Comparison of ENCODE assay signal across 21 mouse cellular contexts in genomic region chr8:65067694-65068472, GRCm38 (mm10). TPM values are rescaled to one million over a fixed set of nuclear protein-coding genes. Genes with fewer than 3 reads are reported as not detected.
A peak's percentile ranks its signal among the peaks of the same experiment; 100 is the strongest.
DNase-seq lines count a peak whose midpoint lies in the region; ATAC-seq and TF ChIP-seq lines count a peak whose summit lies in the region.
"Had no signal": no experiment of that assay in that cellular context is flagged by ENCODE, and none has a peak within 500 bp of the region (broad histone marks: within the 10 kb centered on the region; RNA-seq: fewer than 3 reads in every experiment).

No protein-coding gene starts in this region.

- 22% methylated on average over 10 of the region's 10 CpGs for WGBS in forebrain, embryonic 10.5 days
- WGBS in forebrain, postnatal 0 days, result 12% methylated on average over 10 of the region's 10 CpGs
- 19% methylated on average over 10 of the region's 10 CpGs for WGBS in neural tube, embryonic 12.5 days
- WGBS in neural tube, embryonic 15.5 days, result 20% methylated on average over 10 of the region's 10 CpGs
- WGBS in forebrain, embryonic 13.5 days, result 9% methylated on average over 10 of the region's 10 CpGs
- WGBS in neural tube, embryonic 13.5 days, result 19% methylated on average over 10 of the region's 10 CpGs

- H3K9ac ChIP-seq in forebrain, postnatal 0 days, result no peak overlapping the region
- H3K9ac ChIP-seq in neural tube, embryonic 12.5 days, result no peak overlapping the region
- no peak overlapping the region for H3K9ac ChIP-seq in neural tube, embryonic 15.5 days (replicated peaks)
- H3K9ac ChIP-seq in forebrain, embryonic 13.5 days, result no peak overlapping the region
- H3K9ac ChIP-seq in neural tube, embryonic 13.5 days, result no peak overlapping the region
- H3K9ac ChIP-seq: heart, embryonic 15.5 days; limb, embryonic 13.5 days; lung, embryonic 14.5 days; stomach, embryonic 15.5 days had no signal

- H3K4me3 ChIP-seq in forebrain, embryonic 10.5 days, result no peak overlapping the region
- no peak overlapping the region for H3K4me3 ChIP-seq in forebrain, postnatal 0 days (ENCODE audit: low read depth, low read length)
- H3K4me3 ChIP-seq in neural tube, embryonic 12.5 days, result no peak overlapping the region
- H3K4me3 ChIP-seq in neural tube, embryonic 15.5 days (replicated peaks), result no peak overlapping the region
- no peak overlapping the region for H3K4me3 ChIP-seq in forebrain, embryonic 13.5 days
- H3K4me3 ChIP-seq in neural tube, embryonic 13.5 days, result no peak overlapping the region
- H3K4me3 ChIP-seq: embryonic facial prominence, embryonic 10.5 days; heart, embryonic 15.5 days; limb, embryonic 13.5 days; megakaryocyte, embryonic 14.5 days; stomach, embryonic 15.5 days had no signal

- DNase-seq in forebrain, embryonic 10.5 days (ENCODE audit: extremely low spot score, low spot score), result peak; percentile 36
- DNase-seq in forebrain, postnatal 0 days, result no peak
- DNase-seq in cerebellum, postnatal 14 days, result no peak
- DNase-seq: adrenal gland, postnatal 25 days; cerebellum, adult 2 months; gastrocnemius, postnatal 10 days; kidney, postnatal 14 days; lung, embryonic 14.5 days had no signal

- no peak for TF ChIP-seq CTCF in forebrain, postnatal 0 days (IDR thresholded peaks at IDR 0.05; ENCODE audit: low read depth)

- no peak; the same call in 1 of the 2 replicates for ATAC-seq in forebrain, postnatal 0 days
- ATAC-seq in neural tube, embryonic 12.5 days (ENCODE audit: low FRiP score, low read depth), result peak; percentile 68
- ATAC-seq in neural tube, embryonic 15.5 days (ENCODE audit: low FRiP score), result no peak
- ATAC-seq in forebrain, embryonic 13.5 days, result peak; percentile 82; the same call in 1 of the 2 replicates
- ATAC-seq in neural tube, embryonic 13.5 days (ENCODE audit: low read depth), result peak; percentile 56
- ATAC-seq in cerebellum, adult (ENCODE audit: insufficient number of reproducible peaks, low FRiP score, low TSS enrichment), result no peak
- ATAC-seq: inflammation-experienced regulatory T-cells, adult 6 months had no signal

- H3K27me3 ChIP-seq in forebrain, embryonic 10.5 days (ENCODE audit: poor library complexity, severe bottlenecking), result no peaks in the 10 kb centered on the region
- H3K27me3 ChIP-seq in forebrain, postnatal 0 days (ENCODE audit: insufficient read depth, low read length), result no peaks in the 10 kb centered on the region
- H3K27me3 ChIP-seq in neural tube, embryonic 12.5 days (replicated peaks), result no peaks in the 10 kb centered on the region
- H3K27me3 ChIP-seq in neural tube, embryonic 15.5 days (replicated peaks), result no peaks in the 10 kb centered on the region
- H3K27me3 ChIP-seq in forebrain, embryonic 13.5 days, result no peaks in the 10 kb centered on the region
- H3K27me3 ChIP-seq in neural tube, embryonic 13.5 days, result no peaks in the 10 kb centered on the region
- H3K27me3 ChIP-seq: heart, embryonic 15.5 days; limb, embryonic 13.5 days; megakaryocyte, embryonic 14.5 days; stomach, embryonic 15.5 days had no signal

- H3K9me3 ChIP-seq in forebrain, embryonic 10.5 days, result no peaks in the 10 kb centered on the region
- no peaks in the 10 kb centered on the region for H3K9me3 ChIP-seq in forebrain, postnatal 0 days (ENCODE audit: low read length)
- H3K9me3 ChIP-seq in neural tube, embryonic 12.5 days, result no peaks in the 10 kb centered on the region
- H3K9me3 ChIP-seq in neural tube, embryonic 15.5 days (replicated peaks), result no peaks in the 10 kb centered on the region
- no peaks in the 10 kb centered on the region for H3K9me3 ChIP-seq in forebrain, embryonic 13.5 days (replicated peaks)
- no peaks in the 10 kb centered on the region for H3K9me3 ChIP-seq in neural tube, embryonic 13.5 days
- H3K9me3 ChIP-seq: embryonic facial prominence, embryonic 10.5 days; heart, embryonic 15.5 days; limb, embryonic 13.5 days; stomach, embryonic 15.5 days had no signal

- peak overlapping the region; percentile 67 for H3K27ac ChIP-seq in forebrain, embryonic 10.5 days
- H3K27ac ChIP-seq in forebrain, postnatal 0 days (ENCODE audit: low read depth, low read length), result no peak overlapping the region
- H3K27ac ChIP-seq in neural tube, embryonic 12.5 days, result no peak overlapping the region
- no peak overlapping the region for H3K27ac ChIP-seq in neural tube, embryonic 15.5 days (replicated peaks)
- peak overlapping the region; percentile 32; the same call in 1 of the 2 replicates for H3K27ac ChIP-seq in forebrain, embryonic 13.5 days
- H3K27ac ChIP-seq in neural tube, embryonic 13.5 days (replicated peaks), result no peak overlapping the region
- H3K27ac ChIP-seq: embryonic facial prominence, embryonic 10.5 days; heart, embryonic 15.5 days; limb, embryonic 13.5 days; stomach, embryonic 15.5 days had no signal

- H3K4me1 ChIP-seq in forebrain, embryonic 10.5 days, result peaks cover 9% of the 10 kb centered on the region
- H3K4me1 ChIP-seq in forebrain, postnatal 0 days (ENCODE audit: insufficient read depth), result no peaks in the 10 kb centered on the region
- H3K4me1 ChIP-seq in neural tube, embryonic 12.5 days, result 0 out of 2 replicates have a peak, but pooled peaks cover 2% of the 10 kb centered on the region
- no peaks in the 10 kb centered on the region for H3K4me1 ChIP-seq in neural tube, embryonic 15.5 days
- 0 out of 2 replicates have a peak, but pooled peaks cover 6% of the 10 kb centered on the region for H3K4me1 ChIP-seq in forebrain, embryonic 13.5 days
- no peaks in the 10 kb centered on the region; the same call in 1 of the 2 replicates for H3K4me1 ChIP-seq in neural tube, embryonic 13.5 days (replicated peaks)
- H3K4me1 ChIP-seq: embryonic facial prominence, embryonic 10.5 days; heart, embryonic 15.5 days; stomach, embryonic 15.5 days had no signal

- no peak overlapping the region for H3K4me2 ChIP-seq in forebrain, postnatal 0 days (ENCODE audit: low read depth)
- H3K4me2 ChIP-seq in neural tube, embryonic 12.5 days (replicated peaks), result peak overlapping the region; percentile 32; the same call in 1 of the 2 replicates
- H3K4me2 ChIP-seq in neural tube, embryonic 15.5 days, result no peak overlapping the region
- H3K4me2 ChIP-seq in forebrain, embryonic 13.5 days, result peak overlapping the region; percentile 33
- H3K4me2 ChIP-seq in neural tube, embryonic 13.5 days, result peak overlapping the region; percentile 12; the same call in 1 of the 2 replicates
- H3K4me2 ChIP-seq: heart, embryonic 15.5 days; limb, embryonic 13.5 days; lung, embryonic 14.5 days; stomach, embryonic 15.5 days had no signal

- no peaks in the 10 kb centered on the region for H3K36me3 ChIP-seq in forebrain, embryonic 10.5 days (replicated peaks)
- H3K36me3 ChIP-seq in forebrain, postnatal 0 days (ENCODE audit: insufficient read depth), result no peaks in the 10 kb centered on the region
- no peaks in the 10 kb centered on the region for H3K36me3 ChIP-seq in neural tube, embryonic 12.5 days
- no peaks in the 10 kb centered on the region for H3K36me3 ChIP-seq in neural tube, embryonic 15.5 days
- H3K36me3 ChIP-seq in forebrain, embryonic 13.5 days (ENCODE audit: poor library complexity, severe bottlenecking), result no peaks in the 10 kb centered on the region
- no peaks in the 10 kb centered on the region for H3K36me3 ChIP-seq in neural tube, embryonic 13.5 days
- H3K36me3 ChIP-seq: embryonic facial prominence, embryonic 10.5 days; heart, embryonic 15.5 days; limb, embryonic 13.5 days; stomach, embryonic 15.5 days had no signal

RNA-seq across cellular contexts. Expression of gene Gm10663, which starts 7.0 kb away (rescaled TPM):
- not detected in 2 replicates for polyA plus RNA-seq in forebrain, embryonic 10.5 days (2016; fragmentation: Nextera tagmentation; extraction: Ambion mirVana)
- not detected in 2 replicates for total RNA-seq in forebrain, postnatal 0 days (2014; rRNA removed)
- polyA plus RNA-seq in forebrain, postnatal 0 days (2015; fragmentation: Nextera tagmentation; extraction: Ambion mirVana), result not detected in 2 replicates
- not detected in 2 replicates for polyA plus RNA-seq in neural tube, embryonic 12.5 days (2016; fragmentation: Nextera tagmentation; extraction: Ambion mirVana)
- polyA plus RNA-seq in neural tube, embryonic 15.5 days (2015; fragmentation: Nextera tagmentation; extraction: Ambion mirVana), result not detected in 2 replicates
- not detected in 2 replicates for polyA plus RNA-seq in forebrain, embryonic 13.5 days (2015; fragmentation: Nextera tagmentation; extraction: Ambion mirVana)
- not detected in 2 replicates for polyA plus RNA-seq in neural tube, embryonic 13.5 days (2015; fragmentation: Nextera tagmentation; extraction: Ambion mirVana)
- total RNA-seq: adrenal gland, postnatal 25 days; gastrocnemius, postnatal 10 days; layer of hippocampus, postnatal 14 days had no signal
- polyA plus RNA-seq: C2C12; cerebellum, adult 2 months; embryonic facial prominence, embryonic 10.5 days; heart, embryonic 15.5 days; inflammation-experienced regulatory T-cells, adult 6 months; limb, embryonic 13.5 days; lung, embryonic 14.5 days; stomach, embryonic 15.5 days had no signal

RNA-seq across cellular contexts. Expression of gene Apela, which starts 30.7 kb away (rescaled TPM):
- polyA plus RNA-seq in forebrain, embryonic 10.5 days (2016; fragmentation: Nextera tagmentation; extraction: Ambion mirVana), result 2.7 and 3.1 TPM in 2 replicates
- total RNA-seq in forebrain, postnatal 0 days (2014; rRNA removed), result 0.33 TPM in 1 of 2 replicates, not detected in the other
- polyA plus RNA-seq in forebrain, postnatal 0 days (2015; fragmentation: Nextera tagmentation; extraction: Ambion mirVana), result 0.16 and 0.45 TPM in 2 replicates
- polyA plus RNA-seq in neural tube, embryonic 12.5 days (2016; fragmentation: Nextera tagmentation; extraction: Ambion mirVana), result 5.5 and 7.3 TPM in 2 replicates
- 2.9 and 4.6 TPM in 2 replicates for polyA plus RNA-seq in neural tube, embryonic 15.5 days (2015; fragmentation: Nextera tagmentation; extraction: Ambion mirVana)
- polyA plus RNA-seq in forebrain, embryonic 13.5 days (2015; fragmentation: Nextera tagmentation; extraction: Ambion mirVana), result 2.5 and 2.6 TPM in 2 replicates
- polyA plus RNA-seq in neural tube, embryonic 13.5 days (2015; fragmentation: Nextera tagmentation; extraction: Ambion mirVana), result 5.7 and 5.8 TPM in 2 replicates
- total RNA-seq: adrenal gland, postnatal 25 days; gastrocnemius, postnatal 10 days had no signal
- polyA plus RNA-seq: C2C12; cerebellum, adult 2 months; inflammation-experienced regulatory T-cells, adult 6 months had no signal

RNA-seq across cellular contexts. Expression of gene Trim60, which starts 49.5 kb away (rescaled TPM):
- not detected in 2 replicates for polyA plus RNA-seq in forebrain, embryonic 10.5 days (2016; fragmentation: Nextera tagmentation; extraction: Ambion mirVana)
- not detected in 2 replicates for total RNA-seq in forebrain, postnatal 0 days (2014; rRNA removed)
- polyA plus RNA-seq in forebrain, postnatal 0 days (2015; fragmentation: Nextera tagmentation; extraction: Ambion mirVana), result not detected in 2 replicates
- polyA plus RNA-seq in neural tube, embryonic 12.5 days (2016; fragmentation: Nextera tagmentation; extraction: Ambion mirVana), result not detected in 2 replicates
- not detected in 2 replicates for polyA plus RNA-seq in neural tube, embryonic 15.5 days (2015; fragmentation: Nextera tagmentation; extraction: Ambion mirVana)
- polyA plus RNA-seq in forebrain, embryonic 13.5 days (2015; fragmentation: Nextera tagmentation; extraction: Ambion mirVana), result not detected in 2 replicates
- not detected in 2 replicates for polyA plus RNA-seq in neural tube, embryonic 13.5 days (2015; fragmentation: Nextera tagmentation; extraction: Ambion mirVana)
- total RNA-seq: adrenal gland, postnatal 25 days; gastrocnemius, postnatal 10 days; layer of hippocampus, postnatal 14 days had no signal
- polyA plus RNA-seq: C2C12; cerebellum, adult 2 months; embryonic facial prominence, embryonic 10.5 days; heart, embryonic 15.5 days; inflammation-experienced regulatory T-cells, adult 6 months; lung, embryonic 14.5 days; stomach, embryonic 15.5 days had no signal

RNA-seq across cellular contexts. Expression of gene Trim61, which starts 49.6 kb away (rescaled TPM):
- 0.07 TPM in 1 of 2 replicates, not detected in the other for polyA plus RNA-seq in forebrain, embryonic 10.5 days (2016; fragmentation: Nextera tagmentation; extraction: Ambion mirVana)
- total RNA-seq in forebrain, postnatal 0 days (2014; rRNA removed), result not detected in 2 replicates
- not detected in 2 replicates for polyA plus RNA-seq in forebrain, postnatal 0 days (2015; fragmentation: Nextera tagmentation; extraction: Ambion mirVana)
- 0.09 and 0.24 TPM in 2 replicates for polyA plus RNA-seq in neural tube, embryonic 12.5 days (2016; fragmentation: Nextera tagmentation; extraction: Ambion mirVana)
- polyA plus RNA-seq in neural tube, embryonic 15.5 days (2015; fragmentation: Nextera tagmentation; extraction: Ambion mirVana), result 0.32 and 0.42 TPM in 2 replicates
- polyA plus RNA-seq in forebrain, embryonic 13.5 days (2015; fragmentation: Nextera tagmentation; extraction: Ambion mirVana), result not detected in 2 replicates
- polyA plus RNA-seq in neural tube, embryonic 13.5 days (2015; fragmentation: Nextera tagmentation; extraction: Ambion mirVana), result not detected in 2 replicates
- total RNA-seq: adrenal gland, postnatal 25 days; gastrocnemius, postnatal 10 days; layer of hippocampus, postnatal 14 days had no signal
- polyA plus RNA-seq: C2C12; cerebellum, adult 2 months; embryonic facial prominence, embryonic 10.5 days; heart, embryonic 15.5 days; inflammation-experienced regulatory T-cells, adult 6 months; lung, embryonic 14.5 days; stomach, embryonic 15.5 days had no signal

Comparison
In these comparisons a context has a peak if more than half of its experiments do, and no peak if none do; other contexts are left out.
1. H3K27ac ChIP-seq: peak in forebrain, embryonic 10.5 days (single experiment) and forebrain, embryonic 13.5 days (single experiment); none in forebrain, postnatal 0 days (single experiment), neural tube, embryonic 12.5 days (single experiment), neural tube, embryonic 15.5 days (single experiment) and neural tube, embryonic 13.5 days (single experiment).
2. ATAC-seq: peak in neural tube, embryonic 12.5 days (single experiment), forebrain, embryonic 13.5 days (single experiment) and neural tube, embryonic 13.5 days (single experiment); none in forebrain, postnatal 0 days (single experiment), neural tube, embryonic 15.5 days (single experiment) and cerebellum, adult (single experiment).
3. H3K4me2 ChIP-seq: peak in neural tube, embryonic 12.5 days (single experiment), forebrain, embryonic 13.5 days (single experiment) and neural tube, embryonic 13.5 days (single experiment); none in forebrain, postnatal 0 days (single experiment) and neural tube, embryonic 15.5 days (single experiment).